1 mouse cellular context compared by ENCODE assay signal in the genomic region with DNA sequence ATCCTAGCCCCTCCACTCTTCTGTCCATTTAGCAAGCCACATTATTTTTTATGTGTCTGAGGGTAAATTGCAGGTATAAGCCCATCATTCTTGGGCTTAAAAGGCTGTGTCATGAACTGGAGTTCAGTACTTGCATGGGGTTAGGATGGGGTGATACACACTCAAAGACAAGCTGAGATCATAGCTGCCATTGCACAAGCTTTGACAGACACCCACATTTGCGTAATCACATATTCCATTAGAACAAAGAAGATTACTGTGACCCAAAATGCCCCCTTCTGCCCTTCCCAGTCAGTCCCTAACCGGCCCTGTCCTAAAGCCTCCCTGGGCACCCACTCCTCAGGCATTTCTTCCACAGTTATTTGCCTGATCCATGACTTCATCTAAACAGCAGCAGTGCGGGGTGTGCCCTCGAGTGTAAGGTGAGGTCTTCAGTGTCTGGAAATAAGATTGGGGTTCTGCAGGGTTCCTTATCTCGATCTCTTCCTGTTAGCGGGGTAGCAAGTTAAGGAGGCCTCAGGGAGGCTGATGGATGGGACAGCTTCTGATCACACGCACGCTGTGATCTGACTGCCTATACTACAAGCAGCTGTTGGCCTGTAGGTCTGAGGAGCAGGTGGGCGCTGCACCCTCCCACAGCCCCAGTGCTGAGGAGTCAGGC.
A peak's percentile ranks its signal among the peaks of the same experiment; 100 is the strongest.
TF ChIP-seq lines count a peak whose summit lies in the region.

No protein-coding gene starts in this region.

TF ChIP-seq in MEL, 35 proteins besides CTCF, POLR2A, EP300 and RAD21 (continued from another document):
- TF ChIP-seq TCF12 (IDR thresholded peaks at IDR 0.05; ENCODE audit: low read depth, low read length) (peak; percentile 36; the same call in 1 of the 2 replicates), ZNF384 (IDR thresholded peaks at IDR 0.05; ENCODE audit: low read depth, low read length) (no peak)
